10 mouse cellular contexts compared by ENCODE assay signal in genomic region chr15:82207105-82207459, GRCm38 (mm10). TPM values are rescaled to one million over a fixed set of nuclear protein-coding genes. Genes with fewer than 3 reads are reported as not detected.
DNase-seq lines count a peak whose midpoint lies in the region; ATAC-seq lines count a peak whose summit lies in the region.
"Had no signal": no experiment of that assay in that cellular context is flagged by ENCODE, and none has a peak within 500 bp of the region (broad histone marks: within the 10 kb centered on the region; RNA-seq: fewer than 3 reads in every experiment).

No protein-coding gene starts in this region.

- H3K9me3 ChIP-seq in heart, embryonic 16.5 days (replicated peaks; ENCODE audit: control insufficient read depth, low read length): no peaks in the 10 kb centered on the region
- H3K9me3 ChIP-seq in embryonic facial prominence, embryonic 13.5 days: no peaks in the 10 kb centered on the region
- no peaks in the 10 kb centered on the region for H3K9me3 ChIP-seq in hindbrain, embryonic 16.5 days (ENCODE audit: control insufficient read depth, low read length)
- H3K9me3 ChIP-seq in midbrain, embryonic 16.5 days (replicated peaks; ENCODE audit: control insufficient read depth, low read length, poor library complexity, severe bottlenecking): no peaks in the 10 kb centered on the region

- H3K4me3 ChIP-seq in heart, embryonic 16.5 days (ENCODE audit: low read length): 0 out of 2 replicates have a peak overlapping the region, but pooled peaks have one; percentile 7
- H3K4me3 ChIP-seq in embryonic facial prominence, embryonic 13.5 days: peak overlapping the region; percentile 9; the same call in 1 of the 2 replicates
- H3K4me3 ChIP-seq in hindbrain, embryonic 16.5 days (ENCODE audit: low read length): no peak overlapping the region
- H3K4me3 ChIP-seq in midbrain, embryonic 16.5 days (ENCODE audit: low read depth, low read length): no peak overlapping the region

- intact Hi-C loops in heart, postnatal 36 days (cut with DNase I): no loop called here
- intact Hi-C loops in left cerebral cortex, postnatal 4 days (cut with DNase I): no loop called here

- peaks cover 63% of the 10 kb centered on the region for H3K27me3 ChIP-seq in heart, embryonic 16.5 days (ENCODE audit: control insufficient read depth, insufficient read depth, low read length)
- peaks cover 83% of the 10 kb centered on the region for H3K27me3 ChIP-seq in embryonic facial prominence, embryonic 13.5 days
- peaks cover 34% of the 10 kb centered on the region for H3K27me3 ChIP-seq in hindbrain, embryonic 16.5 days (replicated peaks; ENCODE audit: control insufficient read depth, insufficient read depth, low read length)
- H3K27me3 ChIP-seq in midbrain, embryonic 16.5 days (ENCODE audit: control insufficient read depth, insufficient read depth, low read depth, low read length): peaks cover 40% of the 10 kb centered on the region

- peaks cover 24% of the 10 kb centered on the region for H3K4me1 ChIP-seq in heart, embryonic 16.5 days (ENCODE audit: control insufficient read depth, insufficient read depth, low read length)
- H3K4me1 ChIP-seq in embryonic facial prominence, embryonic 13.5 days: peaks cover 33% of the 10 kb centered on the region
- H3K4me1 ChIP-seq in hindbrain, embryonic 16.5 days (ENCODE audit: control insufficient read depth, insufficient read depth, low read depth, low read length): peaks cover 34% of the 10 kb centered on the region
- peaks cover 19% of the 10 kb centered on the region for H3K4me1 ChIP-seq in midbrain, embryonic 16.5 days (ENCODE audit: control insufficient read depth, insufficient read depth, low read length)

- H3K9ac ChIP-seq in heart, embryonic 16.5 days (ENCODE audit: low read length): 0 out of 2 replicates have a peak overlapping the region, but pooled peaks have one; percentile 44
- no peak overlapping the region for H3K9ac ChIP-seq in embryonic facial prominence, embryonic 13.5 days
- H3K9ac ChIP-seq in hindbrain, embryonic 16.5 days (ENCODE audit: low read depth, low read length): peak overlapping the region; percentile 39; the same call in 1 of the 2 replicates
- H3K9ac ChIP-seq in midbrain, embryonic 16.5 days (ENCODE audit: low read depth, low read length): peak overlapping the region; percentile 23; the same call in 1 of the 2 replicates

- no peak overlapping the region for H3K27ac ChIP-seq in heart, embryonic 16.5 days (ENCODE audit: low read length)
- no peak overlapping the region for H3K27ac ChIP-seq in embryonic facial prominence, embryonic 13.5 days
- H3K27ac ChIP-seq in hindbrain, embryonic 16.5 days (ENCODE audit: low read depth, low read length): no peak overlapping the region
- no peak overlapping the region for H3K27ac ChIP-seq in midbrain, embryonic 16.5 days (ENCODE audit: low read length)

- 17% methylated on average over 34 of the region's 34 CpGs for WGBS in heart, embryonic 16.5 days
- WGBS in embryonic facial prominence, embryonic 13.5 days: 9% methylated on average over 34 of the region's 34 CpGs
- 16% methylated on average over 34 of the region's 34 CpGs for WGBS in hindbrain, embryonic 16.5 days
- WGBS in midbrain, embryonic 16.5 days: 9% methylated on average over 34 of the region's 34 CpGs

- peak overlapping the region; percentile 2; the same call in 1 of the 2 replicates for H3K4me2 ChIP-seq in heart, embryonic 16.5 days (ENCODE audit: low read depth, low read length)
- H3K4me2 ChIP-seq in embryonic facial prominence, embryonic 13.5 days: no peak overlapping the region
- peak overlapping the region; percentile 31 for H3K4me2 ChIP-seq in hindbrain, embryonic 16.5 days (ENCODE audit: low read length)
- peak overlapping the region; percentile 22 for H3K4me2 ChIP-seq in midbrain, embryonic 16.5 days (ENCODE audit: low read length)

- DNase-seq in heart, postnatal 36 days: no peak
- DNase-seq in left cerebral cortex, postnatal 4 days: no peak
- no peak for DNase-seq in spleen, adult 18-20 months

- no peak for ATAC-seq in heart, embryonic 16.5 days (replicated peaks; ENCODE audit: extremely low read depth, insufficient read depth, low FRiP score)
- ATAC-seq in embryonic facial prominence, embryonic 13.5 days (ENCODE audit: insufficient number of reproducible peaks, insufficient read depth, low FRiP score, low TSS enrichment, low read depth): no peak
- ATAC-seq in hindbrain, embryonic 16.5 days: no peak
- ATAC-seq in midbrain, embryonic 16.5 days: no peak

- H3K36me3 ChIP-seq in heart, embryonic 16.5 days (ENCODE audit: control insufficient read depth, insufficient read depth): peaks cover 9% of the 10 kb centered on the region
- H3K36me3 ChIP-seq in embryonic facial prominence, embryonic 13.5 days: peaks cover 41% of the 10 kb centered on the region
- peaks cover 6% of the 10 kb centered on the region; the same call in 1 of the 2 replicates for H3K36me3 ChIP-seq in hindbrain, embryonic 16.5 days (ENCODE audit: control insufficient read depth, insufficient read depth, low read length)
- H3K36me3 ChIP-seq in midbrain, embryonic 16.5 days (ENCODE audit: control insufficient read depth, insufficient read depth, low read length): peaks cover 13% of the 10 kb centered on the region

RNA-seq across cellular contexts. Expression of gene Shisa8, which starts 5.5 kb away (rescaled TPM):
- 0.15 and 0.32 TPM in 2 replicates for polyA plus RNA-seq in heart, embryonic 16.5 days (2015; fragmentation: Nextera tagmentation; extraction: Ambion mirVana)
- under 1 TPM; 0.14 to 0.19 TPM for total RNA-seq in heart, postnatal 36 days (2021)
- polyA plus RNA-seq in embryonic facial prominence, embryonic 13.5 days (2015; fragmentation: Nextera tagmentation; extraction: Ambion mirVana): 0.18 and 0.50 TPM in 2 replicates
- polyA plus RNA-seq in hindbrain, embryonic 16.5 days (2015; fragmentation: Nextera tagmentation; extraction: Ambion mirVana): 3.4 and 4.2 TPM in 2 replicates
- 0.77 and 1.0 TPM in 2 replicates for polyA plus RNA-seq in midbrain, embryonic 16.5 days (2015; fragmentation: Nextera tagmentation; extraction: Ambion mirVana)
- total RNA-seq in left cerebral cortex, postnatal 4 days (2021): 1 to 10 TPM; 1.5 to 2.0 TPM
- polyA plus RNA-seq: G1E had no signal

RNA-seq across cellular contexts. Expression of gene Tnfrsf13c, which starts 17.1 kb away (rescaled TPM):
- polyA plus RNA-seq in heart, embryonic 16.5 days (2015; fragmentation: Nextera tagmentation; extraction: Ambion mirVana): 0.18 TPM in 1 of 2 replicates, not detected in the other
- under 1 TPM; 0.28 to 0.30 TPM for total RNA-seq in heart, postnatal 36 days (2021)
- polyA plus RNA-seq in embryonic facial prominence, embryonic 13.5 days (2015; fragmentation: Nextera tagmentation; extraction: Ambion mirVana): 0.17 TPM in 1 of 2 replicates, not detected in the other
- 0.10 and 0.31 TPM in 2 replicates for polyA plus RNA-seq in hindbrain, embryonic 16.5 days (2015; fragmentation: Nextera tagmentation; extraction: Ambion mirVana)
- polyA plus RNA-seq in midbrain, embryonic 16.5 days (2015; fragmentation: Nextera tagmentation; extraction: Ambion mirVana): 0.14 TPM in 1 of 2 replicates, not detected in the other
- total RNA-seq in left cerebral cortex, postnatal 4 days (2021): 1 to 10 TPM in 1 of 2 experiments, under 1 TPM in 1; 0.46 to 1.1 TPM
- total RNA-seq: adrenal gland, adult 2 months had no signal

RNA-seq across cellular contexts. Expression of gene Cenpm, which starts 37.5 kb away (rescaled TPM):
- polyA plus RNA-seq in heart, embryonic 16.5 days (2015; fragmentation: Nextera tagmentation; extraction: Ambion mirVana): 50.8 and 57.2 TPM in 2 replicates
- under 1 TPM; 0.42 to 0.51 TPM for total RNA-seq in heart, postnatal 36 days (2021)
- 61.7 and 72.7 TPM in 2 replicates for polyA plus RNA-seq in embryonic facial prominence, embryonic 13.5 days (2015; fragmentation: Nextera tagmentation; extraction: Ambion mirVana)
- polyA plus RNA-seq in hindbrain, embryonic 16.5 days (2015; fragmentation: Nextera tagmentation; extraction: Ambion mirVana): 20.0 and 24.0 TPM in 2 replicates
- polyA plus RNA-seq in midbrain, embryonic 16.5 days (2015; fragmentation: Nextera tagmentation; extraction: Ambion mirVana): 12.7 and 13.9 TPM in 2 replicates
- total RNA-seq in left cerebral cortex, postnatal 4 days (2021): 1 to 10 TPM; 6.5 to 6.9 TPM
- total RNA-seq: neutrophil, adult 5-6 weeks had no signal

RNA-seq across cellular contexts. Expression of gene 1500009C09Rik, which starts 45.1 kb away (rescaled TPM):
- polyA plus RNA-seq in heart, embryonic 16.5 days (2015; fragmentation: Nextera tagmentation; extraction: Ambion mirVana): not detected in 2 replicates
- not detected for total RNA-seq in heart, postnatal 36 days (2021)
- polyA plus RNA-seq in embryonic facial prominence, embryonic 13.5 days (2015; fragmentation: Nextera tagmentation; extraction: Ambion mirVana): 0.17 TPM in 1 of 2 replicates, not detected in the other
- polyA plus RNA-seq in hindbrain, embryonic 16.5 days (2015; fragmentation: Nextera tagmentation; extraction: Ambion mirVana): 16.7 and 20.3 TPM in 2 replicates
- polyA plus RNA-seq in midbrain, embryonic 16.5 days (2015; fragmentation: Nextera tagmentation; extraction: Ambion mirVana): 21.0 and 21.7 TPM in 2 replicates
- total RNA-seq in left cerebral cortex, postnatal 4 days (2021): 10 to 100 TPM; 70.9 to 77.4 TPM
- total RNA-seq: G1E; neutrophil, adult 5-6 weeks had no signal
- polyA plus RNA-seq: G1E had no signal

Comparison
In these comparisons a context has a peak if more than half of its experiments do, and no peak if none do; other contexts are left out.
1. H3K4me3 ChIP-seq: peak in heart, embryonic 16.5 days (single experiment) and embryonic facial prominence, embryonic 13.5 days (single experiment); none in hindbrain, embryonic 16.5 days (single experiment) and midbrain, embryonic 16.5 days (single experiment).